ENCODE assay signal across 16 mouse cellular contexts in the genomic region with DNA sequence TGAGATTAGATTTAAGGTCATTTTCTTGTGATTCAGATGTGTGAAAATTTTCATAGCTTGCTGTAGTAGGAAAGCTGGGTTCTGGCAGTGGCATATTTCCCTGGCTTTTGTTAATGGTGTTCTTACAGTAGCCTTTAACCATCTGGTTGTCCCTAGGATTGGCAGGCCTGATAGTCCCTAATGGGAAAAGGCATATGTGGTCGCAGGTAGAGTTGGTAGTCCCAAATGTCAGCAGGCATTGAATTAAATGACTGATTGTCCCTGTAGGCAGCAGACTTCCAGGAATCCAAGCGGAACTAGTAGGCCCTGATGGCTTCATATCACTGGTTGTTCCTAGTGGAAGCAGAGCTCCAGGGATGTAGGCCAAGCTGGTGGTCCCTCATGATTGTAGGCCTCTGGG.
"Had no signal": no experiment of that assay in that cellular context is flagged by ENCODE, and none has a peak within 500 bp of the region (broad histone marks: within the 10 kb centered on the region; RNA-seq: fewer than 3 reads in every experiment).

No protein-coding gene starts in this region.

- H3K27me3 ChIP-seq: limb, embryonic 12.5 days; limb, embryonic 15.5 days; midbrain, embryonic 12.5 days had no signal

- ATAC-seq: liver, postnatal 0 days; lung, postnatal 0 days; midbrain, embryonic 15.5 days had no signal

- DNase-seq: kidney, postnatal 25 days; layer of hippocampus, adult 9-11 months; liver, postnatal 0 days; lung, embryonic 14.5 days; thymus, adult 18-20 months; thymus, postnatal 36 days had no signal

- H3K36me3 ChIP-seq: limb, embryonic 12.5 days; limb, embryonic 15.5 days; midbrain, embryonic 12.5 days; midbrain, embryonic 15.5 days had no signal

- H3K27ac ChIP-seq: kidney, postnatal 0 days; layer of hippocampus, adult 2 months; limb, embryonic 12.5 days; limb, embryonic 15.5 days; liver, embryonic 14.5 days; macrophage; midbrain, embryonic 12.5 days; midbrain, embryonic 15.5 days had no signal

- H3K4me2 ChIP-seq: limb, embryonic 12.5 days; limb, embryonic 15.5 days; liver, embryonic 11.5 days; lung, embryonic 14.5 days; midbrain, embryonic 12.5 days; midbrain, embryonic 15.5 days had no signal

- H3K4me3 ChIP-seq: layer of hippocampus, adult 2 months; limb, embryonic 12.5 days; limb, embryonic 15.5 days; midbrain, embryonic 12.5 days; midbrain, embryonic 15.5 days had no signal

- H3K9ac ChIP-seq: limb, embryonic 12.5 days; limb, embryonic 15.5 days; liver, embryonic 14.5 days; liver, postnatal 0 days; lung, embryonic 14.5 days; midbrain, embryonic 12.5 days; midbrain, embryonic 15.5 days had no signal

- H3K9me3 ChIP-seq: limb, embryonic 12.5 days; limb, embryonic 15.5 days; midbrain, embryonic 12.5 days; midbrain, embryonic 15.5 days had no signal

- H3K4me1 ChIP-seq: limb, embryonic 12.5 days; limb, embryonic 15.5 days; midbrain, embryonic 12.5 days; midbrain, embryonic 15.5 days had no signal
